Mouse (Mus musculus): ENCODE data around the gene Ace3. TPM values are rescaled to one million over a fixed set of nuclear protein-coding genes. Genes with fewer than 3 reads are reported as not detected.

The Ace3 gene
- polyA plus RNA-seq, 1 experiment from 2014 or later: not detected

DNA sequence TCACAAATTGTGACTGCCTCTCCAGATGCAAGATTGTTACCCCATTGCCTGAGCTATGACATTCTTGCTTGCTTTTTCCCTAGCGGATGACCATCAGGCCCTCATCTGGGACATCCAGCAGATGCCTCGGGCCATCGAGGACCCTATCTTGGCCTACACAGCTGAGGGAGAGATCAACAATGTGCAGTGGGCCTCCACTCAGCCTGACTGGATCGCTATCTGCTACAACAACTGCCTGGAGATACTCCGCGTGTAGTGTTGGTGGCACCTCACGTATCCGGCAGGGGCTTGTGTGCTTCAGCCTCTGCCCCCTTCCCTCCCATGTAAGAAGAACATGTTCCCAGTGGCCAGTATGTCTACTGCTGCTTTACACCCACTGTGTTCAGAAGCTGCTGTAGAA lies 60.1 kb downstream of the Ace3 start:
- Histone ChIP-seq H3K4me3 (ENCODE audit: low read length) (no peak overlapping the region), H3K4me2 (replicated peaks; ENCODE audit: low read depth, low read length) (no peak overlapping the region), H3K36me3 (ENCODE audit: insufficient read depth, low read length) (peaks cover 67% of the 10 kb centered on the region), H3K27ac (ENCODE audit: low read length) (no peak overlapping the region), H3K9ac (replicated peaks; ENCODE audit: low read length) (no peak overlapping the region), H3K4me1 (ENCODE audit: insufficient read depth, low read length) (no peaks in the 10 kb centered on the region), H3K9me3 (ENCODE audit: low read length) (no peaks in the 10 kb centered on the region), H3K27me3 (ENCODE audit: insufficient read depth, low read length) (no peaks in the 10 kb centered on the region)
- WGBS: 94% methylated on average over 8 of the region's 8 CpGs
- no peak for ATAC-seq (ENCODE audit: low FRiP score, low TSS enrichment)

Other genes with a start within 250 kb of the Ace3 start
- 33.9 and 37.3 TPM in 2 replicates for gene Cyb561, start 41.3 kb upstream of the Ace3 start, polyA plus RNA-seq (2015; fragmentation: Nextera tagmentation; extraction: Ambion mirVana)
- gene Ace, start 26.7 kb upstream of the Ace3 start, polyA plus RNA-seq (2015; fragmentation: Nextera tagmentation; extraction: Ambion mirVana): 17.5 and 18.6 TPM in 2 replicates
- 0.19 and 0.25 TPM in 2 replicates for gene Kcnh6, start 13.4 kb downstream of the Ace3 start, polyA plus RNA-seq (2015; fragmentation: Nextera tagmentation; extraction: Ambion mirVana)
- 73.6 and 74.7 TPM in 2 replicates for gene Dcaf7, start 42.2 kb downstream of the Ace3 start, polyA plus RNA-seq (2015; fragmentation: Nextera tagmentation; extraction: Ambion mirVana)
- gene Taco1, start 71.4 kb downstream of the Ace3 start, polyA plus RNA-seq (2015; fragmentation: Nextera tagmentation; extraction: Ambion mirVana): 13.0 and 13.2 TPM in 2 replicates
- 12.7 and 22.6 TPM in 2 replicates for gene Map3k3, start 89.9 kb downstream of the Ace3 start, polyA plus RNA-seq (2015; fragmentation: Nextera tagmentation; extraction: Ambion mirVana)
- not detected in 2 replicates for gene Gm10840, start 166.2 kb downstream of the Ace3 start, polyA plus RNA-seq (2015; fragmentation: Nextera tagmentation; extraction: Ambion mirVana)
- gene Limd2, start 166.2 kb downstream of the Ace3 start, polyA plus RNA-seq (2015; fragmentation: Nextera tagmentation; extraction: Ambion mirVana): 207 and 214 TPM in 2 replicates
- gene Strada, start 207.5 kb downstream of the Ace3 start, polyA plus RNA-seq (2015; fragmentation: Nextera tagmentation; extraction: Ambion mirVana): 32.1 and 33.3 TPM in 2 replicates
- gene Ccdc47, start 221.7 kb downstream of the Ace3 start, polyA plus RNA-seq (2015; fragmentation: Nextera tagmentation; extraction: Ambion mirVana): 96.0 and 101 TPM in 2 replicates
- 81.5 and 88.1 TPM in 2 replicates for gene Ddx42, start 222.3 kb downstream of the Ace3 start, polyA plus RNA-seq (2015; fragmentation: Nextera tagmentation; extraction: Ambion mirVana)